Mouse (Mus musculus) kidney, postnatal 4 days (tissue): ENCODE measurements around the gene Atp5h.
"Not testable (repeated sequence)": the region's sequence is repeated elsewhere in the genome, so short reads cannot be mapped to it uniquely, and the experiment has no call there.

Source experiments
- DNase-seq, 2 experiments: peaks; one replicate each; pipeline ENCODE4 v3.0.0; 2021; ENCODE audit warnings: mixed read lengths in 2 of 2

Gene Atp5h

DNA sequence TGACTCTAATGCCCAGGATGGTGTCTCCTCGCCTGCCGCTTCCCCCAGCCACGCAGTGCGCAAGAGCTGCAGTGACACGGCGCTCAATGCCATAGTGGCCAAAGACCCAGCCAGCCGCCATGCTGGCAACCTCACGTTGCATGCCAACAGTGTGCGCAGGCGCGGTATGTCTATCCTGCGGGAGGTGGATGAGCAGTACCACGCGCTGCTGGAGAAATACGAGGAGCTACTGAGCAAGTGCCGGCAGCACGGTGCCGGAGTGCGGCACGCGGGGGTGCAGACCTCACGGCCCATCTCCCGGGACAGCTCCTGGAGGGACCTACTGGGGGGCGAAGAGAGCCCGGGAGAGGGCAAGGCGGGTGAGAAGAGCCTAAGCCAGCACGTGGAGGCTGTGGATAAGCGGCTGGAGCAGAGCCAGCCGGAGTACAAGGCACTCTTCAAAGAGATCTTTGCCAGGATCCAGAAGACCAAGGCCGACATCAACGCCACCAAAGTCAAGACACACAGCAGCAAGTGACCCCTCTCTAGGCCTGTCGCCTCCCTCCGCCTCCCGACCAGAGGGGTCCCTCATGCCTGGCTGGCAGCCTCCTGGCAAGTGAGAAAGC lies 25.9 kb downstream of the Atp5h start:
- DNase-seq = no peak

DNA sequence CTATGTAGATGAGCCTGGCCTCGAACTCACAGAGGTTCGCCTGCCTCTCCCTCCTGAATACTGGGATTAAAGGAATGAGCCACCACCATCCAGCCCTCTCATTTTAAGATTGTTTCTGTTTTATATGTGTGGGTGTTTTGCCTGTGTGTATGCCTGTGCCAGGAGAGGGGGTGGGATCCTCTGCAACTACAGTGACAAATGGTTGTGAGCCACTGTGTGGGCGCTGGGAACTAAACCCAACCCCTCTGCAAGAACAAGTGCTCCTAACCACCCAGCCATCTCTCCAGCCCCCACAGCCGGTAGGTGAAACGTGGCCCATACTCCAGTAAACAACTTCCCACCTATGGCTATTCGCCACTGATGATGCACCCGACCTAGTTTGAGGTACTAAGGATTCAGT lies 28.4 kb downstream of the Atp5h start:
- DNase-seq = no peak

DNA sequence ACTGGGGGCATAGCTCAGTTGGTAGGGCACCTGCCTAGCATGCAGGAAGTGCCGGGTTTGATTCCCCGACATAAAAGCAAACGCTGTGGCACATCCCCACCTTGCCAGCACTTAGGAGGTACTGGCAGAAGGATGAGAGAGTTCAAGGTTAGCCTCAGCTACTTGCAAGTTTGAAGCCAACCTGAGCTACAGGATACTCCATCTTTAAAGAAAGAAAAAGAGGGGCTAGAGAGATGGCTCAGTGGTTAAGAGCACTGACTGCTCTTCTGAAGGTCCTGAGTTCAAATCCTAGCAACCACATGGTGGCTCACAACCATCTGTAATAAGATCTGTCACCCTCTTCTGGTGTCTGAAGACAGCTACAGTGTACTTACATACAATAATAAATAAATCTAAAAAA lies 32.9 kb downstream of the Atp5h start:
- DNase-seq = not testable (repeated sequence)

DNA sequence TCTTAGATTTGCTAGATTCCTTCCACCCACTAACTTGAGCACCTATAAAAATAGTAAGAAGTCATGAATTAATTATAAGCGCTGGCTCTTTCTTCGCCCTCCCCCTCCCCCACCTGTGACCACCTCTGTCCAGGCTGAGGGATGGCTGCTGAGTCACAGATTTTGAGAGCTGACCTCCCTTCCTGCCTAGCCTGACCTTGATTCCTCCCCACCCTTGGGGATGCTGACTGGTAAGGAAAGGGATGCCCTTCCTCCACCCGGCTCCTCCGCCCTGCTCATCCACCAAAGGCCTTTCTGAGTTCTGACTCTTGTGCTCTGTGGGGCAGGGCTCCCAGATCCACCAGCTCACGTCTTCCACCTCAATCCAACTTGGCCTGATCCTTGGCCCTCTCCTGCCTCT lies 35.2 kb downstream of the Atp5h start:
- peak; percentile 31 to 52 for DNase-seq

DNA sequence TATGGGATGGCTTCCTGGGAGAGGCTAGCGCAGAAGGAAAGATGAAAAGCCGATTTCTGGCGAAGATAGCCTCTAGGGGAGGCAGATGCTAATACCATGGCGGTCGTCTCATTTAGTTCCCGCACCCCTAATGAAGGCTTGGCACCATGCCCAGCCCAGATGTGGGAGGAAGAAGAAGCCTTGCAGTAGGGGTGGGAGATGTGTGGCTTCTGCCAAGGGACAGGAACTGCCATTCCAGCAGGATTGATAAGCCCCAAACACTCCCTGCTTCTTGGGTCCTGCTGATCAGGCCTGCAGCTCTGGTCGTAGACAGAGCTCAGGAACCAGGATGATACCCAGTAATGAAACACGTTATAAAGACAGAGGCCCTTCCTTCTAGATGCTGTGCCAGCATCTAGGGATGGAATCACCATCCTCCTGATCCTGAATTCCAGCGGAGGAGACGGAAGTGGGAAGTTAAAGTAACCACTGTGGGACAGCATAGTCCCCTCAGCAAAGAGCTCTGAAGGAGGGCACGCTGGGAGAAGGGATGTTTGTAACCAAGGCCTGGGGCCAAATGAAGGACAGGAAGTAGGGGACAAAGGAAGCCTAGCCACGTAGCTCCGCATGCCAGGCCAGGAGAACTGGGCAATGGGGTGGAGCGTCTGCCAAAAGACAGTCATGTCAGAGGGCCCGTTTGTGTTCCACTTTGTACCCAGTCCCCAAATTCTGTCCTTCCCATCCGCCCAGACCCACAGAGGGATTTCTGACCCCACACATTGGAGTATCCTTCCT lies 35.9 kb downstream of the Atp5h start:
- peak; percentile 72 to 78 for DNase-seq

DNA sequence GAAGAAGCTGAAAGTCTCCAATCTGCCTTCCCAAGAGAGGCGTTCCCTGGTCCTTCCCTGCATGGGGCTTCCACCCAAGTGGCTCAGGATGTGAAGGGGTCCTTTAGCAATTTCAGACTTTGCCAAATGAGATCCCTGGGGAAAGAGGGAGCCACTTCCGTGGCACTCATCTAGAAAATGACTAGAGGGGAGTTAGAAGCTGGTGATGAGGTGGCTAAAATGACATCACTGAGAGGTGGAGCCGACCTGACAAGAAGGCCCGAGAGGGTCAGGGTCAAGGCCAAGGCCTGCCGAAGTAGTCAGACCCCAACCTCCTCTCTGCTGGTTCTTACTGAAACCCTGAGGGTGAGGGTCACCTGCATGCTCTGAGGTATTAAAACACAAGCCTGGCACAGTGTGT lies 36.9 kb downstream of the Atp5h start:
- no peak for DNase-seq

DNA sequence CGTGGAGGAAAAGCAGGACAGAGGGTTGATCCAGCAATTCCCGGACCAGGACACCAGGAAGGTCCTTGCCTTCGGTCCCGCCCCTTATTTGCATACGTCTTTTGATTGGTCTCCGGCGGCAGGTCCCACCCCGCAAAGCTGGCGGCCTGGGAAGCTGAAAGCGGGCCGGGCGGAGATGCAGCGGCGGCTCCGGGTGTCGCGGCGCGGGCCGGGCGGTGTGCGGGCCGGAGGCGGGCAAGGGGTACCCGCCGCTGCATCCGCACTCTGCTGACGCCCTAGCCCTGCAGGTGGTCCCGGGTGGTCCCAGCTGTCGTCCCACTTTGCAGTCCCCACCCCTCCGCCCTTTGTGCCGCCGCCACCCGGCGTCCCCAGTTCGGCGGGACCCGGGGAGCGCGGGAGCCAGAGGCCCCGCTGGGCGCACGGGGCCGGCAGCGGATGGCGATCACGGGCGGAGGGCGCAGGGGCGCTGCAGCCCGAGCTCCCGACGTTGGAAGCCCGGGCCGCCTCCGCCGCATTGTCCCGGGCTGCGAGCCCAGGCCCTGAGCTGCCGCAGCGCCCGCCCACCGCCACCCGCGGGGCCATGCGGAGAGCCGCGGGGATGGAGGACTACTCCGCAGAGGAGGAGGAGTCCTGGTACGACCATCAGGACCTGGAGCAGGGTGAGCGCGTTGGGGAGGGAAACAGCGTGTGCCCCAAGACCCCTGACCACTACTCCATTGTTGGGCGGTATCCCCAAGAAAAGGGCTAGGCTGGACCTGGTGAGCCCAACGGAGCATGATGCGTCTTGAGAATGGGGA lies 37.8 kb downstream of the Atp5h start, which contains the start of gene Cdr2l:
Gene Cdr2l, plus strand, starts transcription at position 174 of the 797 bp plus-strand sequence.
- peak; percentile 94 to 96 for DNase-seq

DNA sequence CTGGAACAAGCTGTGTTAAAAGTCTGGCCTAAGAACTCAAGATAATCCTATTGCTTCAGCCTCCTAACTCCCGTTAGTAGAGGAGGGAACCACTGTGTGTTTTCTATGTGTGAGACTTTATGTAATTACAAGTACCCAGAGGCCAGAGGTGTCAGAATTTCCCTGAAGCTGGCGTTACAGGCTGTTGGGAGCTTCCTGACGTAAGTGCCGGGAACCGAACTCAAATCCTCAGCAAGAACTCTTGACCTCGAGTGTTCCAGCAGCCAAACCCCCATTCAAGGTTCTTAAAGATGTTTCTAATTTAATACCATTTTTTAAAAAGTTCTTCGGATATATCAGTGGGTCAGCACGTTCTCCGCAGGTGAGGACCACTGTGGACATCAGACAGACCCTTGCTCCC lies 38.5 kb downstream of the Atp5h start:
- DNase-seq = no peak

DNA sequence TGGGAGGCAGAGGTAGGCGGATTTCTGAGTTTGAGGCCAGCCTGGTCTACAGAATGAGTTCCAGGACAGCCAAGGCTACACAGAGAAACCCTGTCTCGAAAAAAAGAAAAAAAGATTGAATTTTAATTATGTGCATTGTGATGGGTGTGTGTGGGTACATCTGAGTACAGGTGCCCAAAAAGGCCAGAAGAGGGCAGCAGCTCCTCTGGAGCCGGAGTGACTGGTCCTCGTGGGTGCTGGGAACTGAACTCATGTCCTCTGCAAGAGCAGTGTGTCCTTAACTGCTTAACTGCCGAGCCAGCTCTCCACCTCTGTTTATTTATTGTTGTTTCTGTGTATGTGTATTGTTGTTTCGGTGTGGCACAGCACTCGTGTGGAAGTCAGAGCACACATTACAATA lies 41.9 kb downstream of the Atp5h start:
- DNase-seq = no peak

DNA sequence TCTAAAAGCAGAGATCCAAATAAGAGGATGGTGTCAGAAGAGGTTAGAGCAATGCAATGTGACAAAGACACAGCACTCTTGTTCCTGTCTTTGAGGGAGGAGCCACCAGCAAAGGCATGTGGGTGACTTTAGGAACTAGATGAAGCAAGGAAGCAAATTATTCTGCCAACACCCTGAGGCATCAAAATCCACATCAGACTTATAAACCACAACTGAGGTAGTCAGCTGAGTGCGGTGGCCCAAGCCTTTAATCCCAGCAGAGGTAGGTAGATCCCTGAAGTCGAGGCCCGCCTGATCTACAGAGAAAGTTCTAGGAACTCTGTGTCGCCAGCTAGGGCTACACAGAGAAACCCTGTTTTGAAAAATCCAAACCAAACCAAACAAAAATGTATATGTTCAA lies 42.5 kb downstream of the Atp5h start:
- no peak for DNase-seq

DNA sequence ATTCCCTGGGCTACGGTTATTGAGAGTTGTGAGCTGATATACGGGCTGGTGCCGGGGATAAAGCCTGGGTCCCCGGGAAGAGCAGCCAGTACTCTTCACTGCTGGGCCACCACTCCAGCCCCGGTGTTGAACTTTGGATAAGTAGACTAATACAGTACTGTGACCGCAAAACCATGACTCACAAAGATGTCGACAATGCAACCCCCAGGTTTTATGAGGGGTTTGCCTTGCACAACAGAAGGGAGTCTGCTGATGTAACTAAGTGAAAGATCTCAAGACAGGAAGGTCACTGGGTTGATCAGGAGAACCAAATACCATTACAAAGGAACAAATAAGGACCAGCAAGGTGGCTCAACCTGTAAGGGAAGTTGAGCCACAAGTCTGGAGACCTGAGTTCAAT lies 43.0 kb downstream of the Atp5h start:
- no peak for DNase-seq

DNA sequence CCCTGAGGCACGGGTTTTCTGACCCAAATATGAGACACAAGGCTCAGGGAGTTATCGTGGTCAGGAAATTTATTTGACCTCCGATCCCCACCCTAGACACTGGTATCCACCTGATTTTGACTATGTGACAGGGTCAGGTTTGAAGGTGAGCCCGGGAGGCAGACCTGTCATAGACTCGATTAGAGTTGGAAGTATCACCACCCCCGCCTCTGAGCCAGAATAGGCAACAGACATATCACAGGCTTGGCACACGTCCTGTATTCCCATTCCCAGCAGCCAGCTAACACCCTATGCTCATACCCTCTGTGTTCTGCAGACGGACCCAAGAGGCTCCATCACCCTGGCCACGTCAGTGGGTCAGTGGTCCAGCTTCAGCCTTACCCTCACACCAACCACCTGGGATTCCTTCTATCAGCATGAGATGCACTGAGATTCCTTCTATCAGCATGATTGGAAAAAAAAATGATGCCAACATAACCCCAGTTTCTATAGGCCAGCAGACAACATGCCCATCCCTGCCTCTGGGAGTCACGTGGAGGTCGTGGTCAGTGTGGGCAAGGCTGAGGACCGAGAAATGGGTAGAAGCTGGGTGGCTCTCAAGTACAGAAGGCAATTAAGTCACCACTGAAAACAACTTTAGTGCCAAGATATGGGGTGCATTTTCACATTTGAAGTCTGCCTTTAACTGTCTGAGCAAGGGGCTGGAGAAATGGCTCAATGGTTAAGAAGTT lies 44.9 kb downstream of the Atp5h start:
- no peak for DNase-seq

DNA sequence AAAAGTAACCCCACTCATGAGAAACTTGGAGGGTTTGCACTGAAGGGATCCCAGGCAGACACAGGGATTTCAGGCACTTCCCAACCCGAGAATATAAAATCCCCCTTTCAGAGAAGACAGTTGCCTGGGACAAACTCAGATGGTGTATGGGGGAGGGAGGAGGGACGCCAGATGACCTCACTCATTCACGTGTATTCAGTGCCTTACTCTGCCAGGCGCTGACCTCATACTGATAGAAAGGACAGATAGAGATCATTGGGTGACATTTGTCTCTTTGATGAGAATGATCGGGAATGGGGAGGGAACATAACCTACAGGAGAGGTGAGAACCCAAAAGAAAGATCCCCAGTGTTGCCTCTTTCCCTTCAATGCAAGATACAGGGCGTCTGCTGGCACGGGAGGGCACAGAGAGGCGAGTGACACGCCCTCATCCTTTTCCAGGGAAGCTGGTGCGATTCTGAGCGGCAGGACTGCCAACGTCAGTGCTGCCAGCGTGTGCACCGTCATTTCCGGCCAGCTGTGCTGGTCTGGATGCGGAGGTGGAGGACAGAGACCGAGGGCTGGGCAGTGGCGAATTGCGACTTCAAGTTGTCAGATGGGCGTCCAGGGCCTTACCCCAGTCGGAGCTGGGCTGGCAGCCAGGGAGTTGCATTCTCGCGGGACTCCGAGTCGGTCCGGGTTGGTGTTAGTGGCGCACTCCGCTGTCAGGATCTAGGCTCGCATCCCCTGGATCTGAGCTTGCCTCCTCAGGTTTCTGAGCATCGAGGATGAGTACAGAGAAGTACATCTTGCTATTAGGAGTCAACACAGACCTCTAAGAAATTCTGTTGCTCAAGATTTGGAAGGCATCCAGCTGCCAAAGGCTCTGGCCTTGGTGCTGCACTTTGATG lies 45.7 kb downstream of the Atp5h start:
- DNase-seq = peak; percentile 73 to 80

DNA sequence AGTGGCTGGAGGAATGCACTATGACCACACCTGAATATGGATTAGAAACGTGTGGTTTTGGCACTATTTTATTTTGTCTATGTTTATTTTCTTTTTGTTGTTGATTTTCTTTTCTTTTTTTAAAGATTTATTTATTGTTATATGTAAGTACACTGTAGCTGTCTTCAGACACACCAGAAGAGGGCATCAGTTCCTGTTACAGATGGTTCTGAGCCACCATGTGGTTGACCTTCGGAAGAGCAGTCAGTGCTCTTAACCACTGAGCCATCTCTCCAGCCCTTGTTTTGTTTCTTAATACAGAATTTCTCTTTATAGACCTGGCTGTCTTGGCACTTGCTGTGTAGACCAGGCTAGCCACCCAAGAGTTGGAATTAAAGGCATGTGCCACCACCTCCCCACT lies 47.0 kb downstream of the Atp5h start:
- no peak for DNase-seq

DNA sequence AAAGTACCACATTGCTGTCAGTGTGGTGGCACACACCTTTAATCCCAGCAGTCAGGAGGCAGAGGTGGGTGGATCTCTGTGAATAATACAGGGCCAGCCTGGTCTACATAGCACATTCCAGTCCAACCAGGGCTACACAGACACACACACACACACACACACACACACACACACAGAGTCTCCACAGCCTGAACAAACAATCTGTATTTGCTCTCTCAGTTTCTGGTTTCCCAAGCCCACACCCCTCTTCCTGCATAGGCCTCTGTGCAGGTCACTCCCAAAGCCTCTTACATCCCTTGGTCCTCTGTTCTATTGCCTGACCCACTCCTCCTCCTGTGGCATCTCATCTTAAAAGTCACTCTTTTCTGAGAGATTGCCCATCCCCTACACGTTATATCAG lies 47.7 kb downstream of the Atp5h start:
- no peak for DNase-seq

DNA sequence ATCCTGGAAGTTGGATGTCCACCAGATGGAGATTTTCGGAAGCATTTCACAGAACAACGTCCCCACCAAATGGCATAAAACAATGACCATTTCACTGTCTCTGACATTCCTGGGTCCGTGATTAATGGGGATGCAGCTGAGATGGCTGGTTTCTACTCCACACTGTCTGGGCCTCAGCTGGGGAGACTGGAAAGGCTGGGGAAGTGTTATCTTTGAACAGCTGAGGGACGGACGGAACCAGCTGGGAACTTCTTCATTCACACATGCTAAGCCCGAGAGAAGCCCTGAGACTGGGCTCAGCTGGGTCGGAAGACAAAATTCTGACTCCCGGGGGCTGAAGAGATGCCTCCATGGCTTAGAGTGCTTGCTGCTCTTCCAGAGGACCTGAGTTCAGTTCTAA lies 48.4 kb downstream of the Atp5h start:
- no peak for DNase-seq

DNA sequence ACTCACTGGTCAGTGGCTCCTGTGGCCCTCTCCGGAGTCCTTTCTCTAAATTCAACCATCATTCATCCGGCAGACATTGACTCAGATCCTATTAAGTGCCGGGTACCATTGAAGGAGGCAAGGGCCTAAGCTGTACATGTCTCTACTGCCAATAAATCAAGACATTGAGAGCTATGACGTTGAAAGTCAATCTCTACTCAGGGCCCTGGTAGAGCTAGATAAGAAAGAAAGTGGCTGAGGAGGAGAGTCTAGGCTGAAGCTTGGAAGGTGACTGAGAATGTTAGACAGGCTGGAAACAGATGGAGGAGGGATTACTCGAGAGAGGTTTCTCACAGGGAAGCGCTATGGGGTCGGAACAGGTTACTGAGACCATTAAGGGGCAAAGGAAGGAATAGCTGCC lies 49.4 kb downstream of the Atp5h start:
- DNase-seq = no peak

DNA sequence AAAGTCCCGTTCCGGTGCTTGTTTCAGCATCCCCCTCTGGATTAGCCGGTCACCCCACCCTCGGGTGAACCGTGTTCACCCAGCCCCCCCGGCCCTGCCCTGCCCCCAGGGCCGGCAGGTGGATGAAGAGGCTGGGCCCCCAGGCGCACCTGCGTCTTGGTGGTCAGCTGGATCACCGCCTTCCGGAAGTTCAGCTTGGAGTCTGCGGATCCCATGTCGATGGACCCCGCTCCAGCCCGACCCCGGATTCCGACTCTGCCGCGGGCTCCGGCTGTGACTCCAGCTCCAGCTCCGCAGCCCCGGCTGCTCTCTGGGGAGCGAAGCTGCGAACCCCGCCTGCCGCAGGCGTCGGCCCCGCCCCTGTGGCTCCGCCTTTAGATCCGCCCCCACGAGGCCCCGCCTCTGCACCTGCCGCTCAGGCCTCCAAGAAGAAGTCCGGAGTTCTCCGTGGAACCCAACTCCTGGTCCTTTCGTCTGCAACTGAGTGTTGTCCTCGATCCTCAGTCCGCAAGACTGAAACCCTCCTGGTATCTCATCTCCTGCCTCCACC lies 52.3 kb downstream of the Atp5h start, which contains the start of gene Hid1:
Gene Hid1, minus strand, starts transcription at position 362 of the 550 bp plus-strand sequence.
- peak; percentile 83 to 87 for DNase-seq

DNA sequence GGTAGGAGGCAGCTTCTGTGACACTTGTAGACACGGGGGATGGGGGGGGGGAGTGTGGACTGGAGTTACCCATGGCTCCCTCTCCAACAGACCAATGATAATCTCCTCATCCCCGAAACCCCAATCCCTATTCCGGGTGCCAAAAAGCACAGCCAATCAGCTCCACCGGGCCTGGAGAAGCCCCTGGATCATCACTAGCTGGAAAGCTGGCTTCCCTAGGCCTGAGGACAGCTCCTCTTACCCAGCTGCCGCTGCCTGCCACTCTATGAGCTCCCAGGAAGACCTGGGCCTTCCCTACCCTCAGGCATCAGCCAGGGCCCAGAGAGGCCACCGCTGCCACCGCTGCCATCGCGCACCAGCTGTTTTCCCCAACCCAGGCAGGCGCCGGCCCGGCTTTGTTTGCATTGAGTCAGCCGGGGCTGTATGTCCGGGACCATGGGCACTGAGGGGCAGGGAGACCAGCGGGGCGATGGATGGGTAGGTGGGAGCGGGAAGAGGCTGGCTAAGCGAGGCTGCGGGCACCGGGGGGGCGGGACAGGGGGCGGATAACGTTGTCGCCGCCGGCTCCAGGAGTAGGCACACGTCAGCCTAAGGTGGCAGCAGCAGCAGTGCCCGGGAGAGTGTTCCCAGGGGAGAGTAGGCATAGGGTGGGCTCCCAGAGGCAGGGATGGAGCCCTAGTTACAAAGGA lies 52.9 kb downstream of the Atp5h start:
- DNase-seq = peak in 1 of 2 experiments; percentile 39

DNA sequence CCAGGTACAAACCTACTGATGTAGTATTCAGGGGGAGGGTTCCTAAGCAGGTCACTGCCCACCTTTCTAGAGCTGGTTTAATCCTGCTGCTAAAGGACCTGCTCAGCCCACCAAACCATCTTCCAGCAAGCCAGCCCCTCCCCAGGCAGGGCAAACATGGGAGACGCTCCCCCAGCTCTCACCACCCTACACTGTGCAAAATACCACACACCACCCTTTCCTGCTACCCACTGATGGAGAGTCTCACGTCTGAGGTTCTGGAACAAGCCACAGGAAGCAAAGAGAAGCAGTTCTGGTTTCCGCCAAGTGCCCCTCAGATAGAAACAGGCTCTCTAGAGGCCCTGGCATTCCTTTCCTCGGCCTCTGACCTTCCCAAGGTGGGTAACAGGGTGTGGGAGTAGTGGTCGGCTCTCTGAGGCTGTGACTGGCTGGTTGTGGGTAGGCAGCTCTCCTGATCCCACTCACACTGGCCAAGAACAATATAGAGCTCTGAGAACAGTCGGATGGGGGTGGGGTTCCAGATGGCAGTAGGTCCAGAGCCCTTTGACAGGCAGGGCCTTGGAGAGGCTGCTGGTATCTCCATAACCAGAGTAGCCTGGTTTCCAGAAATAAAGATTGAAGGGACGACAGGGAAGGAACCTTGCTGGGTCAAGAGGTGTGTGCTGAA lies 53.6 kb downstream of the Atp5h start:
- peak in 1 of 2 experiments; percentile 35 for DNase-seq
